Mouse (Mus musculus): ENCODE measurements around the gene Ran.

DNA sequence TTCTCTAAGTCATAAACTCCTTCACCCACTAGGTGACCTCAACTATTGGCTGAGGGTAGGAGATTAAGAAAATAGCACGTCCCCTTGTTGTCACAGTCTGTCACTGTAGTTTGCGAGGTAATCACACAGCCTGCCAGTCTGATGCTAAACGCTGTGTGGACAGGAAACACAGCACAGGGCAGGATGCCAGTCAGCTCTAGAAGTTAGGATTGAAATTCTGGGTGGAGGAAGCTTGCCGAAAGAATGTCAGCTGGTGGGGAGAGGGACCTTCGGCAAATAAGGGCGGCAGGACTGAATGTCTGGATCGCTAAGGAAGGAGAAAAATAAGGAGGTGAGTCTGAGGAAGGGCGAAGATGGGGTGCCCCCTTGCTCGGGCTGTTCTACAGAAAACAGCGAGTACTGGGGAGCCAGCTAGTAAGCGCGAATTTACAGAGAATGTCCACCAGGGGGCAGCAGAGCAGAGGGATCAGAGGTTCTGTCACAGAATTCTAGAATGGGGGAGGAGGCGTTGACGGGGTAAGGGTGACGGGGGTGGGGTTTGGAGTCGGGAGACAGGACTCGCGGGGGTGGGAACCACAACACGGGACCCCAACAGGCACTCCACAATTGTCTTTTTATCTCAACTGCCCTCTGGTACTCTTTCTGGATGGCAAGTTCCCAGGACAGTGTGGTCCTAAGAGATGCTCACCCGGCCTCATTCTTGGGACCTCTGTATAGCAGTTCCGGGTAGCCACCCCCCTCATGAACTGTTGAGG lies 43.3 kb downstream of the Ran start:
- no peak for TF ChIP-seq POLR2A (IDR thresholded peaks at IDR 0.05; ENCODE audit: extremely low read depth, insufficient read depth, low read length)
- TF ChIP-seq CTCF (IDR thresholded peaks at IDR 0.05; ENCODE audit: extremely low read depth, insufficient read depth, low read length) = peak; percentile 78
